Mouse (Mus musculus): ENCODE measurements at regions not wholly inside any gene's neighbourhood (a gene's known extent, or its start where the extent isn't known, plus 50 kb on each side); places are given as distances from the start of the nearest gene placed in this dataset.

DNA sequence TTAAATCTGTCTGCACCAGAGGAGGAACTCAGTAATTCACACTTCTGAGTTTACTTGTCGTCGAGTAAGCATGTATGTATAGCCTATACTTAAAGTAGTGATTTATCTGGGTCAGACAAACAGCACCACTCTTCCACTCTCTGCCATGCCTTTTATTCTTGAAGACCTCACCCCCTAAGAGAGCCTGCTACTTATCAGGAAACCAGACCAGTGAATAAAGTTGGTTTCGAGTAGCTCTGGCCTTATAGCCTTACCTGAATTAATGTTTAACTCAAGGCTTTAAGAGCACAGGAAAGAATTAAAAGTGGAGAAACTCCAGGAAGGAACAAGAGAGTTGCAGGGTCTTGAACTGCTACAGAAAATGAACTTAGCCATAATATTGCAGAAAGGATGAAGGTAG is 398.1 kb downstream of the Lmo4 start:
- DNase-seq (ENCODE audit: low spot score) = no peak

DNA sequence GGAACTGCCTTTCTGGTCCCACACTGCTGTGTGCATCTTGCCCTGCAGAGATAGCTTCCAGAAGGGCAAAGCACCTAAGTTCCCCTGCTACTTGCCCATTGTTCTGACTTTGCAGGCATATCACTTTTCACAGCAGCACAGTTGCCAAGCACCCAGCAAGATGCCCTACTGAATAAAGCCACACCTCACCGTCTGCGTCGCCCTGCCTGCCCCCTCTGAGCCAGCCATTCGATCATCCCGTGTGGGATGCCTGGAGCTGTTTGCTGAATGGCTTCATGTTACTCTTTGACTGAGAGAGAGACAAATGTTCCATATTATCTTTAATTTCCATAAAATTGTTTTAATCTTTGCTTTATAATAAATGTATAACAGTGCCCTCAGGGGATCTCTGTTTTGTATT is 407.2 kb downstream of the Lmo4 start:
- no peak for DNase-seq (ENCODE audit: low spot score)

- no peak for DNase-seq (ENCODE audit: low spot score)
Measured at GRCm38 (mm10) chr3:143790905-143791304, 414.1 kb downstream of the Lmo4 start.

GRCm38 (mm10) chr3:143789932-143790570 is 415.0 kb downstream of the Lmo4 start:
- DNase-seq (ENCODE audit: low spot score) = no peak

DNA sequence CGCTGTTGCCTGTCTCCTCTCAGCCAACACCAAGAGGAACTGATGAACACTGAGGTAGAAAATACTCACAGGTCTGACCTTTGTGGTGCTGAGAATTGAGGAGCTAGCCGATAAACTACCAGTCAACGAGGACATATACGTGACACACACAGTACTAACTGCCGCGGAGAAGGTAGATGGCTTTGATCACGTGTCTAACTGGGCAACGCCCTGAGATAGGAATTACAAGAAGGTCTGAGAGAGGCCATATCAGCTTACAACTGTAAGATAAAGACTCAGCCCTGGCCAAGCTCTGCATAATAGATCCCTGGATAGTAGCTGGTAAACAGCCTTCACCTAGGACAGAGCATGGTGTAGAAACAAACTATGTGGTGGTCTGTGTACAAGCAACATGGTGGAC is 418.1 kb downstream of the Lmo4 start:
- no peak for DNase-seq (ENCODE audit: low spot score)

DNA sequence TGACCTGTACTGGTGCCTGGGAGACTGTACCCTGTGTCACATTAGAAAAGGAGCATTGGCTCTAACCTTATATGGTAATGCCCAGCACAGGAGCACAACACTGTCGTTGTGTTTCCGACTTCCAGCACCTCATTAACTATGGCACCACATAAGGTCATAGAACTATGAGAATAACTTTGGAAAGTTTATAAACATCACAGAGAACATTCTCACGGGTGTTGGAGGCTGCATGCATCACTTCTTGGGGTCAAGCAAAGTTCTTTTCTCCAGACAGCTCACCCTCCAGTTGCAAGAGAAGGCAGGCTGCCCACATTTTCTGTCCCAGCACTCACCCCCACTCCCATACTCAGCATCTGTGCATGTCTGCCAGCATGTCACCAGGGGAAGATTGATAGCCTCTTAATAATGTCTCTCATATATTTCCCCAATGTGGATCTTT is 420.6 kb downstream of the Lmo4 start:
- DNase-seq (ENCODE audit: low spot score) = no peak

GRCm38 (mm10) chr3:143778161-143778560 is 426.9 kb downstream of the Lmo4 start:
- DNase-seq (ENCODE audit: low spot score) = no peak

DNA sequence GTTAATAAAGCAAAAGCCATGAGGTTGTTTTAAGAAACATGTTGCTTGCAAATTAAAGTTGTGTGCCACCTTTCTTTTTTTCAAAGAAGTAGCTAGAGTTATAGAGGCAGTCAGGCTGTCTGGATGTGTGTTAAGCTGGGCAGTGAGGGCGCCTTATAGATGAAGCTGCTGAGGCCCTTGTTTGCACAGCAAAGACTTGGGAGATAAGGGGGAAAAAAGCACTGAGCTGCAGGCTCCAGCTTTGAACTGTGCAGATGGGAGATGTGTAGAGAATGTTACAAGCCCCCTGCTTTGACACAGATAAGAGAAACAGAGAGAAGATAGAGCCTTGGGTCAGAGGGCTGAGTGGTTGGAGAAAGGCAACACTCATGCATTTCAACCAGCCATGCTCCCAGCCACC is 445.7 kb downstream of the Lmo4 start:
- DNase-seq (ENCODE audit: low spot score) = no peak

DNA sequence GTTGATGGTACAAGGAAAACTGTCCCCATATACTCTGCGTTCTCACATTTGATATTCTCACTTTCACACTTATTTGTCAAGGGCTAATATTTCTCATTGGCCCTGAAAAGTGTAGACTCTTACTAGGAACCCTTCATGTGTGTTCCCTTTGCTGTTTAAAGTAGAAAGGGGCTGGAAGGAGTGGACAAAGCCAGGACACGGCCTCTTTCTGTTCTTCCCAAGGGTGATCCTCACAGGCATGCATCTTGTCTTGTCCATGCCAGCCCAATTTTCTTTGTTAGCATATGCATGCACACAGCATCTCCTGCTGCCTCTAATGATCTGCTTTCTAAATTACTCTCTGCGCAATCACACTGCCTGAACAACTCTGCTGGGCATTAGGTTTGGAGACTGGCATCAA is 451.8 kb downstream of the Lmo4 start:
- no peak for DNase-seq (ENCODE audit: low spot score)

DNA sequence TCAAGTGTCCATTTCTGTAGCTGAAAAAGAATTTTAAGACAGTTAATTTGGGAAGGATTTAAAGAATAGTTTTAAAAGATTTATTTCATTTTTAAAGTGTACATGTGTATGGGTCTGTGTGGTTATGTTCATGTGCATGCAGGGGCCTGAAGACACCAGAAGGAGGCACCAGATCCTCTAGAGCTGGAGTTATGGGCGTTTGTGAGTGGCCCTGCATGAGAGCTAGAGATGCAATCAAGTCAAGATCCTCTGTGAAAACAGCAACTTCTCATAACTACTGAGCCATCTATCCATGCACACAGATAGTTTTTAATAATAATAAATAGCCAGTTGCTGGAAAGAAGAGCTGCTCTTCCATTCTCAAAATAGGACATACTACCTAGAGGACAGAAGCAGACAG is 452.4 kb downstream of the Lmo4 start:
- no peak for DNase-seq (ENCODE audit: low spot score)

DNA sequence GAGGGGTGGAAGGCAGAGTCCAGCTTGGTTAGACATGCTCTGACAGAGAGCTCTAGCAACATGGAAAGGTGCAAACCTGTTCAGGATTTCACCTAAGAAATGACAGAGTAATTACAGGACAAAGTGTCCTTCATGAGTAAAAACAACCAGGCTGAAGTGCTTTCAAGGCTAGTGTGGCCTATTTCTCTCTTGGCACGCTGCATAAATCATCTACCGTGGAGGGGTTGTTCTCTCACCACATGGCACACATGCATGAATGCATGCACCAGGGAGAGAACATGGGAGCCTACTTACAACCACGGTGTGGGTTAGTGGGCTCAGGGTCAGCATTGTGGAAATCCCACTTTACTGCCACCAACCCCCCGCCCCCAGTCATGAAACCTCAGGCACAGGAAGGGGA is 454.9 kb downstream of the Lmo4 start:
- no peak for DNase-seq (ENCODE audit: low spot score)

DNA sequence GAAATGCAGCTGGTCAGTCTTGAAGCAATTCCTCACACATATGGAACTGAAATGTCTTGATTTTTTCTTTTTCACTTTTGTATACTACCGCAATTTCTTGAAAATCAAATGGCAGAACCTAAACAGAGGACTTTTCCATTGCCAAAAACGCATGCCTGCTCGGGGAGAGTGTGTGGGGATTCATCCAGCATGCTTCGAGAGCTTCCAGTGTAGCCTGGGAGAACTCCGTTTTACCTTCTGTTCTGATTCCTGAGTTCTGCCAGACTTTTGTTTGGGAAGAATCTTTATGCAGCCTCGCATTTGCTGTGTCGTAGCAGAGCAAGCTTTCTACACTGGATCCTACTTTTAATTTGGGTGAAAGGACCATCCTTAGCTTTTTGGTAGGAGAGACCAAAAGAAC is 461.4 kb downstream of the Lmo4 start:
- DNase-seq (ENCODE audit: low spot score) = peak; percentile 19

DNA sequence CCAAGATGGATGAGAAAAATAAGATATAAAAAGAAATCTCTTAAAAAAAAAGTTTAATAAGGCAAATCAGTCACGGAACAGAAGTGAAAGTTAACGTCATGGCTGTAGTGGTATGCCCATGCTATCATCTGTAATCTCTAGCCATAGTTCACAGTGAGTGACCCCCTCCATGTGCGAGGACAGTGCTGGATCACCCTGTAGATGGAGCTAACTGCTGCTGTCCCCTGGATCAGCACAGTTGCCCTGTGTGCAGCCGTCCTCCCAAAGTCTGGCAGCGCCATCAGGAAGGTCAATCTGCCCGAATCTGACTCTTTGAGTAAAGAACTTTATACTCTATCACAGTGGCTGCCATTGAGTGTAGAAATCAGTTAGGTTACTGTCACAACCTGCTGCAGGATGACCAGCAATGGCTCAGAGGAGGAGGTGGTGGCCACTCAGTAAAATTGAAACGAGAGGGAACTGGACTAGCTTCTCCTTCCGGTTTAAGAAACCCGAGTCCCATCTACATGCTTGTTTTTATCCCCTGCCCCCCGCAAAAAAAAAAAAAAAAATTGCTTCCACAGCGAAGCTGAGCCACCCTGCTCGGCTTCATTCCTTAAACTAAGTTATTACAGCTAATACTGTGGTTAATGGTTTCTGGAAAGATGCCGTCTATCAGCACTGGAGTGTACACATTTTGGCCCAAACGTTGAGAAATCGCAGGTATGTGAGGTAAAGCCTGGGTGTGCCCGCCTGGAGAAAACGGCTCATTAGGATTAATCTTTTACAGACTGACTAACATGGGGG is 462.0 kb downstream of the Lmo4 start:
- DNase-seq (ENCODE audit: low spot score) = no peak

DNA sequence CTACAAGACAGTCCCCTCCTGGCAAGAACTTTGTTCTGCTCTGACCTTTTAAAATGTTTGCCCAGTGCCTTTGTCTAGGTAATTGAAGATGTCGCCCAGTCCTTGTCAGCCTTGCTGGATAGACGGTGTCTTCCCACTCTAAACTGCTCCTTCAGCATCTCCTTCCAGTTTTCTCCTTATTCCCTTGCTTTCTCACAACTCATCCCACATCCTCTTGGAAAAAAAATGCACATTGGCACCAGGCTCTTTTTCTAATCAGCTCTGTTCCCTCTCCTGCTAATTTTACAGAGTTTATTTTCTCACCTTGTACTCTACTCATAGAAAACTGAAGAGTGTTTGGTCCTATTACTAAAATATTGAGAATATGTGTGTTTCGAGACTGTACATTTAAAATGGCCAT is 466.3 kb downstream of the Lmo4 start:
- no peak for DNase-seq (ENCODE audit: low spot score)

DNA sequence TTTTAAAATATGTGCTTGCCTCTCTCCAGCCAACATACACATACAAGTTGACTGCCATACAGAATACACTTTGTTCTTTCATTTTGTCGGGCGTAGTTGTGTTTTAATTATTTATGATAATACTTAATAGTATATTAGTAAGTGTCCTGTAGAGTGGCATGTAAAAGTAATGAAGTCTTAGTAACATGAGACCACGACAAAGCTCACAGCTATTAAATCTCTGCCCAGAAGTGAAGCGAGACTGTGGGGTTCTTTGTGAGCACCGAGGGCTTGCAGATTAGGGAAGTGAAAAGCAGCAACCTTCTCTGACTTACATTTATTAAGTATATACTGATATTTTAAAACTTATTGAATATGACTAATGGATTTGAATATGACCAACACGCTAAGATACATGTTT is 467.2 kb downstream of the Lmo4 start:
- DNase-seq (ENCODE audit: low spot score) = no peak

GRCm38 (mm10) chr3:143736651-143737398 is 468.2 kb downstream of the Lmo4 start:
- DNase-seq (ENCODE audit: low spot score) = no peak

- DNase-seq (ENCODE audit: low spot score) = no peak
Measured at GRCm38 (mm10) chr3:143734791-143735190, 470.2 kb downstream of the Lmo4 start.

DNA sequence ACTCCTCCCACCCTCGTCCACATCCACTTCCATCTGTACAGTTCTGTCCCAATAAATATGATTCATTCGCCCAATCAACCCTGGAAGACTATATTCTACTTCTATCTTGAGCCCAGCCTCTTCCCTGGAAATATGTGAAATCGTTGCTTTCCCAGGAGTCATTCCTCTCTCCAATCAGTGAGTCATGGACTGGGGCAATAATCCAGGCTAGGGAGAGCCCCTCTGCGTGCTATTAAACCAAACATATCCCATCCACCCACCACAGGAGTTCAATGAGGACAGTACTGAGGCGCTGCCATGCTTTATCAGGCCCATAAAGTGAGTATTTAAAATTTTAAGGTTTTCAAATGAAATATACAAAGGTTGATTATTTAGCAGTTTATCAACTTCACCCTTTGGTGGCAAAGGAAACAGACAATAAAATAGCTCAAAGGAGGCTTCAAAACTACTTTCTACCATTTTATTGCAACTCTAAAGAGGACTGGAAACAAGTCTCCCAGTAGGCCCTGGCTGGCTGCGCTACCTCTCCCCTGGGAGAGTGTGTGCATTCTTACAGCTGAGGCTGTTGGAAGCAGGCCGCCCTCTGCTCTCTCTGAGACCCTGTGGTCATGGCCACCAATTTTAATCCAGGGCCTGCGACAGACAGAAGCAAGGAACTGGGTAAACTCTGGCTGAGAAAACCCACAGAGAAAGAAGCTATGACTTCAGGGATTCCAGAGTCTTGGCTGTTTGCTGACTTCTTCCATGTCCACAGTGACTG is 471.9 kb downstream of the Lmo4 start:
- no peak for DNase-seq (ENCODE audit: low spot score)

GRCm38 (mm10) chr3:143729473-143730076 is 475.4 kb downstream of the Lmo4 start:
- DNase-seq (ENCODE audit: low spot score) = no peak

- DNase-seq (ENCODE audit: low spot score) = no peak
Measured at GRCm38 (mm10) chr3:143722571-143722970, 482.4 kb downstream of the Lmo4 start.

DNA sequence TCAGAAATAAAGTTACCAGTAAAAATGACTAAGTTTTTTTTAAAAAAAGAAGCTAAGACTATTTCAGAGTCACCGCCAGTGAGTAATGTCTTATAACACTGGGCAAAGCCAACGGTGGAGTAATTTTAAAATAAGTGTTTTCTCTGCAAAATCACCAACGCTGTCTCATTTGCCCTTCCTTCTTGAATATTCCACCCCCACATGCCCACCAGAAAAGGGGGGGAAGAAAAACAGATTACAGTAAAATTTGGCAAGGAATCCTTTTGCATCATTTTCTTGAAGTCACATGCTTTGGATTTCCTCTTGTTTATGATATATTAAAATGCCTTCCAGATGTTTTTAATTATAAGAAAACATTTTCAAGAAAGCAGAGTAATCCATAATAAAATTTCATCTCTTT is 482.9 kb downstream of the Lmo4 start:
- no peak for DNase-seq (ENCODE audit: low spot score)

DNA sequence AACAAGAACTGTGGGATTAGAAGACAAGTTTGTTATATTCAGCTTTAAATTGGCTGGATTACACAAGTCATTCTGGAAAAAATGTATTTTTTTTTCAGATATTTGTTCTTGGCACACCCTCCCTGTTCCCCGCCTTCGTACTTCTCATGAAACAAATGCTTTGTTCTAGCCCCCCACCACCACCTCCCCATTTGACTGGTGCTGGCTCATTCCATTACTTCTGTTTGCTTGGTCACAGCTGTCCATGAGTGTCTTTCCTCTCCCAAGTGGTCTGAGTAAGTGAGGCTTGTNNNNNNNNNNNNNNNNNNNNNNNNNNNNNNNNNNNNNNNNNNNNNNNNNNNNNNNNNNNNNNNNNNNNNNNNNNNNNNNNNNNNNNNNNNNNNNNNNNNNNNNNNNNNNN is 491.8 kb downstream of the Lmo4 start:
- DNase-seq (ENCODE audit: low spot score) = peak; percentile 32

Measured in layer of hippocampus, adult 11-12 months (tissue).